Mouse (Mus musculus) CD4-positive, CD25-positive, alpha-beta regulatory T cell, adult 2 months (primary cell): ENCODE measurements around the gene Ces1h.
"Not testable (repeated sequence)": the region's sequence is repeated elsewhere in the genome, so short reads cannot be mapped to it uniquely, and the experiment has no call there.

ENCODE experiments used
- DNase-seq: peaks from one replicate; pipeline ENCODE4 v3.0.0-alpha.2; 2012; ENCODE audit warnings: low read depth, low spot score

Ces1h gene

GRCm38 (mm10) chr8:93379625-93380024, at the start of gene Ces1h:
Gene Ces1h, minus strand, starts transcription at chr8:93379725.
- DNase-seq = no peak

DNA sequence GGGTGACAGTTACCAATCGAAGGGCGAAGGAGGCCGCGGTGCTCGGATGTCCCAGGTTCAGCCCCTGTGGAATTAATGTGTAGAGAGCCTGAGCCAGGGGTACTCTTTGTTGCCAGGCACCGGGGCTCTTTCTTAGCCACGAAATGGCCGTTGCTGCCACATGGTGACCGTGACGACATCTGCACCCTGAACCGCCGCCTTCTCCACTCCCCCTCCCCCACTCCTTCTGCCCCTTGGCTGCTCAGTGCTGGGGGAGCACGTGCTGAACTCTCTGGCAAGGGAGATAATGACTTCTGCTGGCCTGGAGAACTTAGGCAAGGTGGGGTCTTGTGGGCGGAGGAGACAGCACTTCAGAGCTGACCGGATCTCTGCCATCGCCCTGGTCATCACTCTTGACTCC, 47.7 kb upstream of the Ces1h start:
- DNase-seq = no peak

DNA sequence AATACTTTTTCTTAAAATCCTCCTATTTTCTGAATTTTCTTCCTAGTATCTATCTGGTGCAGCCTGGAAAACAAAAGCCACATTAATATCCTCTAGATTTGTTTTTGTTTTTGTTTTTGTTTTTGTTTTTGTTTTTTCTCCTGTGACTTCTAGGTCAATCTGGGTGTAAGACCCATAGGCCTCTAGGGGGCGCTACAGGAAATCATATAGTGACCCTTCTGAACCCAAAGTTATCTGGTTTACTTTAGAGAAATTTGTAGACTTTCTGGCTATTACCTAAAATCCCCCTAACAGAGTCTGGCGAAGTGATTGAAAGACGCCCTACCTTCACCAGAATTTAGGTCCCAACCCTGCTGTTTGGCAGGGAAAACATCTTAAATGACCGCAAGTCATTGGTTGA, 35.9 kb upstream of the Ces1h start:
- DNase-seq = no peak

DNA sequence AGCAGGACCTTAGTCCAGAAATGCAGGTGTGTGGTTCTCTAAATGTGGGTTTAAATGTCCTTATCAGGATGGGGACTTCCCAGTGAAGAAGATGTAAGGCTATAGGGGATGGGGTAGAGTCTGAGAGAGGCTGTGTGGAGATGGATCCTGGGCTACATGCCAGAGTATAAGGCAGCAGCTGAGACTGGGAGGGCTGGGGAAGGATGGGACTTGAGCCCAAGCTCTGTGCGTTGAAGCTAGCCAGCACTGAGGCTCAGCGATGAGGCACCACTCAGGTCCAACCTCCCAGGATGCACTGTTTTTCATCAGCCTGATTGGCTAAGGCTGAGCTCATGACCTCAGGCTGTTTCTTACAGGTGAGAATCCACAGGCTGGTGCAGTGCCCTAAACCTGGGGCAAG, 29.3 kb upstream of the Ces1h start:
- no peak for DNase-seq

DNA sequence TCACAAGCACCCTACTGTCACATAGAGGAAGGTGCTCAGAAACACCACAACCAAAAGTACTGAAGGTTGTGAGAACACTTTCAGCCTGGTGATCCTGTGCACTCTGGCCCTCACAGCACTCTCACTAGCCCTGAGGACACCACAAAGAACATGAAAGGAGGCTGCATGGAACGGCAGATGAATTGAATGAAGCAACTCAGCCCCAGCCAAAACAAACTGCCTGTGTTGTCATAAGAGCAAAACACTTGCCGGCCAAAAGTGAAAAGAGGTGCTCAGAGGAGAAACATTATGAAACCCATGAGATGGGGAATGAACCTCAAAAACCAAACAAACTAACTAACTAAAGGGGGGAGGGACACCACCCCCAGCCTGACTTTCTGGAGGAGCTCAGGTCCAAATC, 20.2 kb upstream of the Ces1h start:
- DNase-seq = no peak

DNA sequence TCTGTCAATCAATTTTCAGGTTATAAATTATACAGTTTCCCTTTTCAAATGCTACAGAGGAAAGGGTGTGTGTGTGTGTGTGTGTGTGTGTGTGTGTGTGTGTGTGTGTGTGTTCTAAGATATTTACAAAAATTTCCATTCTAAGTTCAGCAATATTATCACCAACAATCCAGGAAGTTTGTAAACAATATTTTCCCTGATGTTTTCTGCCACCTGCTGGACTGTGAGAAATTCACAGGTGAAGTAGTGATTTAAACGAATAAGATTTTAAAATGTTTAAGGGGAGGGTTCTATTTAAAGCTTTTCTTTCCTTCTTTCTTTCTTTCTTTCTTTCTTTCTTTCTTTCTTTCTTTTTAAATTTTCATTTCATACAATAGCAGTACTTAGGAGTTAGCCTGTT, 18.5 kb upstream of the Ces1h start:
- DNase-seq = no peak

DNA sequence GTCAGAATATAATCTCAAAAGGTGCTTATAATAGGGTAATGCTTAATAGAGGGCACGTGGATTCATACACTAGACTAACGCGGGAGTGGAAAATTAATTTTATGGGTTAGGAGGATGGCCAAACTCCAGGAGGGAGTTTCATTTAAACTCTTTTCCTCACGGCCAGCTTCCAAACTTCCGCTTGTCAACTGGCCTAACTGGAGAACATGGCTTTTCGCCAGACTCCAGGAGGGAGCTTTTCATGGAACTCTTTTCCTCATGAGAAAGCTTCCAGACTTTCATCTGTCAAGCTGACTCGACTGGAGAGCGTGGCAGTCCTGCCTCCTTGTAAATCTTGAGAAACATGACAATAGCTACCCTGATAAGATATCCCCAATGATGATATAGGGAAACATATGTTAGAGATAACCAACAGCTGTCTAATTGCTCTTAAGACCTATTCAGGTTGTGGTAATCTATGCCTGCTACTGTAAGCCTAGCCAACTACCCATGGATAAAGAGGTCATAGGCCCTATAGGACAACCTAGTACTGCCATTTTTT, 14.6 kb upstream of the Ces1h start:
- DNase-seq = not testable (repeated sequence)

- no peak for DNase-seq
These were observed 10.0 kb downstream of the Ces1h start for GRCm38 (mm10) chr8:93369481-93369880.

DNA sequence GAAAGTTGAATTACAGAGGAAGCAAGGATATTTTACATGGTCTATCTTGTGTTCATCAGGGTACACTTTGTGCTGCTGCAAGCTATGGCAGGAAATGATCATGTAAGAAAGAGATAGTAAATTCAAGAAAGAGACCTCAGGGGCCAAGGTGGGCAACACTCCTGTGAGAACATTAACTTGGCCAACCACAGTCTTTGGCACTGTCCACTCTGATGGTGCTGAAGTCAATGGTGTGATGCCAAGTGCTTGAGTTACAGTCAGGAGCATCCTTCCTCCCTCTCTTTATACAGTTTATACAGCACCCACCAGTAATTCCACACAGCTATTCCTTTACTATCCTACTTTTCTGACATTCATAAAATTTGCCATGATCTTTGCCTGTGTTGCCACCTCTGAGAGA, 19.4 kb downstream of the Ces1h start:
- DNase-seq = no peak

GRCm38 (mm10) chr8:93339531-93339930, 40.0 kb downstream of the Ces1h start:
- DNase-seq = no peak

DNA sequence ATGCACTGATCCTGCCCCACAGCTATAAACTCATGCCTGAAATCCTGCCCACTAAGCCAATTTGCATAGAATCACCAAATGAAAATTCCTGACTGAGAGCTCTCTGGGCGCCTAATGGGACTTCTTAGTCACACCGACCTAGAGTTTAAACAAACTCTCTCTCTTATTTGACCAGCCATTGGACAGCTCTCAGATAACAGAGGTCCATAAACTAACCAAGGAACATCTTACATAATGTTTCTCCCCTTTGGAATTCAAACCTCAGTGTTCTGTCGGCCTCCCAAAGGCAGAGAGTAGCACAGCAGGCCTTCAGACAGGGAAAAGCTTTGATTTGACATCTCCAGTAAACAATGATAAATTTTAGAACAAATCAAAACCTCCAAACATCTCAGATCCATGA, 42.3 kb downstream of the Ces1h start, which contains the start of gene Ces1g:
Gene Ces1g, minus strand, starts transcription at position 102 of the 400 bp plus-strand sequence.
- DNase-seq = no peak

DNA sequence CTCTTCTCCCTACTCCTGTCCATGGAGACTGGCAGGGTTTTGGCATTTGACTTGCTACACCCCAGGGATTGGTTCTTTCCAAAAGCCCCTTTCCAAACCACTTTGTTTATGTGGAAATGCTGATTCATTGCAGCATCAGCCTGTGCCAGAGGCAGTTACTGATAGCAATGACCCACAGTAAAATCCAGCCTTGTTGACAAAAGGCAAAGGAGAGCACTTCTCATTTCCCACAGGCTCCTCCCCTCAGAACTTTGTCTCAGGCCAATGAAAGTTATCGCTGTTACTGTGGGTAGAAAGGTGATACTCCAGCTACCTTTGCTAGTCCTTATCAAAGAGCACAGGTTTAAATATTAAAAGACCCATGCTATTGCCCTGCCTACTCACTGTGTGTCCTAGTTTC, 46.8 kb downstream of the Ces1h start:
- no peak for DNase-seq

DNA sequence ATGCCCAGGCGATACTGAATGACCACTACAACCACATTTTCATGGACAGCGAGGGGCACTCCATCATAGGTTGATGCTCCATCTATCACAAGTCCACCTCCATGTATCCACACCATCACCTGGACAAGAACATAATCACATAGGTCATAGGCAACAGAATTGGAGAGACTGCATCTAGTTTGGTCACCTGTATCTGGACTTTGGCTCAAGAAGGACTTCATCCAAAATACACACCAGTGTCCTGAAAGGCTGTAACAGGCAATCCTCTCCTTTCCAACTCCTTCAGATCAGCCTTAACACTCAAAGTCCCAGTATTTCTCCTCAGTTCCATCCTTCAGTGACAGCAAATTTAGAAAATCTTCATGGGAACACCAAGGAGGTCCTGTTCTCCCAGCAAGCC, 48.4 kb downstream of the Ces1h start:
- DNase-seq = no peak

DNA sequence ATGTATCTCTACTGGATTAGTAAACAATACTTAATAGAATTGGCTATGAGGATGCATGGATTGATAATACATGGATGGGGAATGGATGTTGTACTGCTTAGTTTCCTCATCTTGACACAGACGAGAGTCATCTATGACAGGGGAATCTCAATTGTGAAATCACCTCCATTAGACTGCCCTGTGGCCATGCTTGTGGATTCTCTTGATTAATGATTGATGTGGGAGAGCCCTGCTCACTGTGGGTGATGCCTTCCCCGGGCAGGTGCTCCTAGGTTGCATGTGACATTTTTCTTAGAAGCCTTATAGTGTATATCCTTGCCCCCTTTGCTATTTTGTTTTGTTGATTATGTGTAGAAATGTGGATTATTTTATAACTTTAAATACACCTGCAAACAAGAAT, 54.4 kb downstream of the Ces1h start:
- no peak for DNase-seq

DNA sequence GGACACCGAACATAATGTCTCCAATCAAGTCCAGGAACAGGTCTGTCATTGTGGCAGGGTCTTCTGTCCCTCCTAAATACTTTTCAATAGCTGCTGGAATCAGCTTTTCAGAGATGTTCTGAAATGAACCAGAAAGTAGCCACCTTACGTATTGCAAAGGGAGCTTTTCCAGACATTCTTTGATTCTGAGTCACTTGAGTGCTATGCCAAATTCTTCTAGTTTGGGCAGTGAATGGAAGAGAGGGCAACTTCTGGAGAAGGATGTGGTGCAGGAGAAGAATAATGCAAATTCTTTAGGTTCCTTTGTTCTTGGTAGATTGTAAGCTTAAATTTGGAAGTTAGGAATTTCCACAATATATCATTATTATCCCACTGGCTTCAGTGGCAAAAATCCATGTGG, 62.5 kb downstream of the Ces1h start:
- no peak for DNase-seq

GRCm38 (mm10) chr8:93315557-93315956, 64.0 kb downstream of the Ces1h start:
- no peak for DNase-seq
